Mouse (Mus musculus): ENCODE results near the gene Ppp3ca. TPM values are rescaled to one million over a fixed set of nuclear protein-coding genes. Genes with fewer than 3 reads are reported as not detected.

The Ppp3ca gene
- total and polyA plus RNA-seq, 3 experiments, result 17.4 to 40.6 (median 32.0) TPM

GRCm38 (mm10) chr3:136741659-136742058, 71.7 kb downstream of the Ppp3ca start:
- TF ChIP-seq JUND (IDR thresholded peaks at IDR 0.05; ENCODE audit: low read depth, low read length) (no peak), BHLHE40 (IDR thresholded peaks at IDR 0.05; ENCODE audit: borderline replicate concordance, low read depth, low read length) (no peak), TCF12 (IDR thresholded peaks at IDR 0.05; ENCODE audit: low read depth, low read length) (no peak), HCFC1 (IDR thresholded peaks at IDR 0.05; ENCODE audit: low read depth, low read length) (no peak), E2F4 (IDR thresholded peaks at IDR 0.05; ENCODE audit: borderline replicate concordance, low read depth, low read length) (no peak), NELFE (IDR thresholded peaks at IDR 0.05; ENCODE audit: low read depth, low read length) (no peak), ZNF384 (IDR thresholded peaks at IDR 0.05; ENCODE audit: low read depth, low read length) (no peak), RAD21 (IDR thresholded peaks at IDR 0.05; ENCODE audit: low read depth, low read length) (no peak), GABPA (IDR thresholded peaks at IDR 0.05; ENCODE audit: low read depth, low read length) (no peak), USF2 (IDR thresholded peaks at IDR 0.05; ENCODE audit: borderline replicate concordance in 1 of 2, insufficient read depth in 1 of 2, low read depth in 1 of 2, low read length in 2 of 2) (no peak)
- Histone ChIP-seq H3K9ac (ENCODE audit: control insufficient read depth, low read depth, low read length, poor library complexity, severe bottlenecking) (no peak overlapping the region), H3K4me1 (ENCODE audit: control insufficient read depth in 1 of 2, insufficient read depth in 2 of 2, low read length in 2 of 2) (peaks cover 7 to 23% of the 10 kb centered on the region in 2 experiments), H3K4me3 (ENCODE audit: control insufficient read depth in 1 of 2, insufficient read depth in 1 of 2, low read depth in 2 of 2, low read length in 2 of 2) (no peak overlapping the region), H3K9me3 (replicated peaks; ENCODE audit: insufficient read depth, low read length) (no peaks in the 10 kb centered on the region), H3K27me3 (ENCODE audit: control insufficient read depth in 1 of 2, insufficient read depth in 2 of 2, low read length in 2 of 2) (no peaks in the 10 kb centered on the region), H3K36me3 (ENCODE audit: control insufficient read depth in 1 of 2, insufficient read depth in 2 of 2, low read length in 2 of 2) (peaks cover 0 to 22% of the 10 kb centered on the region in 2 experiments; a peak in 2 of 4 replicates), H3K27ac (ENCODE audit: control insufficient read depth, low read depth, low read length) (no peak overlapping the region), H3K79me2 (ENCODE audit: control insufficient read depth, insufficient read depth, low read length, poor library complexity) (peaks cover 7% of the 10 kb centered on the region; the same call in 1 of the 2 replicates)
- DNase-seq (ENCODE audit: low read depth, low spot score), result no peak

DNA sequence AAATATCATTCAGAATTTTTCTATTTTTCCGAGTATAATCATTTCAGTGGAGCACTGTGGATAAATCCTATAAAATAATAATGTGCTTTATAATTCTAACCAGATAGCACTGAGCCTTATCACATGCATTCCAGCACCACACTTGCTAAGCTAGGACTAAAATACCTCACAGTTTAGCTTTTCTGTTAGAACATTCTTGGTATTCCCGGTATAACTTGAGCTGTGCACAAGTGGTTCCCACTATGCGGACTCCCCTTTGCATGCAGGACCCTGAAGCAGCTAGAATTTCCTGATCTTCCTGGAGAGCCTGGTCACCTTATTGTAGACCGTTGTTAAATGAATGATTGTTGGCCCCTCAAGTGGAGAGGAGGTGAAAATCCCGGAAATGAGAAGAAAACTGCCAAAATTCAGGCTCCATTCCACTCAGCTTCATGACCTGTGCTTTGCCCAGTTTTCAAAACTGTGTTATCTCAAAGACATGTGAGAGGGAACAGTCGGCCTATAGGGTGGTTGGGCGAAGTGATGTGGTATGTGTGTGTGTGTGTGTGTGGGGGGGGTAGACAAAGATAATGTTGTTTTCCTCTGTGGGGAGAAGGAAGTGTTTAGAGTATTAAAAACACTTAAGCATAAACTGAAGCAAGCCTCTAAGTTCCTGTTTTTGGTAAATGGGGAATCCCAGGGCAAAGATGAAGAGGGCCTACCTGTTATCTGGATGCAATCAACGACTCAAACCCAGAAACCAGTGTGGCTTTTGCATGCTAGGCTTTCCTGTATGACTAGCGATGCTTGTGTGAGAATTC, 72.5 kb downstream of the Ppp3ca start:
- Histone ChIP-seq H3K9ac (ENCODE audit: control insufficient read depth, low read depth, low read length, poor library complexity, severe bottlenecking) (0 out of 2 replicates have a peak overlapping the region, but pooled peaks have one; percentile 33), H3K27me3 (ENCODE audit: control insufficient read depth in 1 of 2, insufficient read depth in 2 of 2, low read length in 2 of 2) (no peaks in the 10 kb centered on the region), H3K4me1 (ENCODE audit: control insufficient read depth in 1 of 2, insufficient read depth in 2 of 2, low read length in 2 of 2) (peaks cover 9 to 22% of the 10 kb centered on the region in 2 experiments), H3K36me3 (ENCODE audit: control insufficient read depth in 1 of 2, insufficient read depth in 2 of 2, low read length in 2 of 2) (peaks cover 0 to 24% of the 10 kb centered on the region in 2 experiments; a peak in 2 of 4 replicates), H3K79me2 (ENCODE audit: control insufficient read depth, insufficient read depth, low read length, poor library complexity) (peaks cover 7% of the 10 kb centered on the region; the same call in 1 of the 2 replicates), H3K9me3 (replicated peaks; ENCODE audit: insufficient read depth, low read length) (no peaks in the 10 kb centered on the region), H3K4me3 (ENCODE audit: control insufficient read depth in 1 of 2, insufficient read depth in 1 of 2, low read depth in 2 of 2, low read length in 2 of 2) (no peak overlapping the region), H3K27ac (ENCODE audit: control insufficient read depth, low read depth, low read length) (peak overlapping the region; percentile 88)
- TF ChIP-seq ZC3H11A (IDR thresholded peaks at IDR 0.05; ENCODE audit: low read depth, low read length), result no peak
- peak; percentile 80 for TF ChIP-seq SIN3A (IDR thresholded peaks at IDR 0.05; ENCODE audit: low read length)
- no peak for TF ChIP-seq POLR2AphosphoS5 (IDR thresholded peaks at IDR 0.05; ENCODE audit: borderline replicate concordance, low read depth, low read length)
- peak; percentile 11; the same call in 1 of the 2 replicates for TF ChIP-seq RCOR1 (IDR thresholded peaks at IDR 0.05; ENCODE audit: low read depth, low read length)
- peak; percentile 40; the same call in 1 of the 2 replicates for TF ChIP-seq USF1 (IDR thresholded peaks at IDR 0.05; ENCODE audit: low read depth, low read length)
- peak; percentile 86 for TF ChIP-seq GATA1 (IDR thresholded peaks at IDR 0.05; ENCODE audit: low read depth, low read length)
- no peak for TF ChIP-seq RAD21 (IDR thresholded peaks at IDR 0.05; ENCODE audit: low read depth, low read length)
- no peak for TF ChIP-seq SMC3 (IDR thresholded peaks at IDR 0.05; ENCODE audit: low read depth, low read length)
- peak; percentile 54 to 74; a peak in 3 of 4 replicates for TF ChIP-seq EP300 (IDR thresholded peaks at IDR 0.05; ENCODE audit: low read depth in 1 of 2, low read length in 2 of 2)
- TF ChIP-seq POLR2AphosphoS2 (IDR thresholded peaks at IDR 0.05; ENCODE audit: low read length), result no peak
- TF ChIP-seq MYC (IDR thresholded peaks at IDR 0.05; ENCODE audit: low read depth, low read length), result peak; percentile 31; the same call in 1 of the 2 replicates
- peak; percentile 82 for TF ChIP-seq ETS1 (IDR thresholded peaks at IDR 0.05; ENCODE audit: low read depth, low read length)
- TF ChIP-seq TBP (IDR thresholded peaks at IDR 0.05; ENCODE audit: low read depth, low read length), result peak; percentile 85
- no peak for TF ChIP-seq NRF1 (IDR thresholded peaks at IDR 0.05; ENCODE audit: insufficient read depth, low read depth, low read length, poor library complexity, severe bottlenecking)
- peak; percentile 57 for TF ChIP-seq TCF12 (IDR thresholded peaks at IDR 0.05; ENCODE audit: low read depth, low read length)
- peak; percentile 84 for DNase-seq (ENCODE audit: low read depth, low spot score)

Data from MEL (cell line).